Mouse (Mus musculus) left cerebral cortex, postnatal 4 days (tissue): ENCODE data around the gene Ano2. TPM values are rescaled to one million over a fixed set of nuclear protein-coding genes. Genes with fewer than 3 reads are reported as not detected.
A peak's percentile ranks its signal among the peaks of the same experiment; 100 is the strongest.

Experiments
- DNase-seq: peaks from one replicate; pipeline ENCODE4 v3.0.0-alpha.2; 2022
- intact Hi-C: fragments of 180-260 bp; cut with DNase I; formaldehyde crosslinking; loops from one replicate; pipeline ENCODE4 v1.15.1; 2025
- total RNA-seq, 2 experiments: library from RNA; stranded (reverse); gene quantifications; 2 replicates each; pipeline ENCODE4 v1.2.3; 2021

Gene Ano2
- under 1 TPM; 0.83 to 0.86 TPM for total RNA-seq

GRCm38 (mm10) chr6:125690057-125690703 is at the start of gene Ano2:
Gene Ano2, plus strand, starts transcription at chr6:125690419.
- peak; percentile 65 for DNase-seq
- intact Hi-C loops: no loop called here

- DNase-seq: no peak
- intact Hi-C loops: no loop called here
These were observed 49.7 kb upstream of the Ano2 start for GRCm38 (mm10) chr6:125640486-125640885.

GRCm38 (mm10) chr6:125641146-125641545 is 49.1 kb upstream of the Ano2 start:
- no peak for DNase-seq
- intact Hi-C loops: no loop called here

- DNase-seq: peak; percentile 25
- intact Hi-C loops: no loop called here
These were observed 41.3 kb upstream of the Ano2 start for GRCm38 (mm10) chr6:125648964-125649363.

- DNase-seq: no peak
- intact Hi-C loops: no loop called here
These were observed 38.9 kb upstream of the Ano2 start for GRCm38 (mm10) chr6:125651335-125651734.

- intact Hi-C loops: no loop called here
- DNase-seq: no peak
These were observed 36.8 kb upstream of the Ano2 start for GRCm38 (mm10) chr6:125653416-125653815.

- DNase-seq: peak; percentile 10
- intact Hi-C loops: no loop called here
These were observed 33.3 kb upstream of the Ano2 start for GRCm38 (mm10) chr6:125656921-125657320.

GRCm38 (mm10) chr6:125657966-125658365 is 32.3 kb upstream of the Ano2 start:
- DNase-seq: no peak
- intact Hi-C loops: no loop called here

- DNase-seq: peak; percentile 81
- intact Hi-C loops: loop anchor here (5.0 kb wide), 1 partner anchor 39 kb away; no protein-coding TSS in a partner anchor
These were observed 28.9 kb upstream of the Ano2 start for GRCm38 (mm10) chr6:125661106-125661877.

- DNase-seq: no peak
- intact Hi-C loops: loop anchor here (5.0 kb wide), 1 partner anchor 42 kb away; no protein-coding TSS in a partner anchor
These were observed 26.3 kb upstream of the Ano2 start for GRCm38 (mm10) chr6:125663906-125664305.

GRCm38 (mm10) chr6:125671835-125672234 is 18.4 kb upstream of the Ano2 start:
- intact Hi-C loops: no loop called here

GRCm38 (mm10) chr6:125678492-125678891 is 11.7 kb upstream of the Ano2 start:
- no peak for DNase-seq
- intact Hi-C loops: no loop called here

More at GRCm38 (mm10) chr6:125671835-125672234, 18.4 kb upstream of the Ano2 start:
- DNase-seq: no peak

GRCm38 (mm10) chr6:125680613-125681012 is 9.6 kb upstream of the Ano2 start:
- DNase-seq: no peak
- intact Hi-C loops: no loop called here

- no peak for DNase-seq
These were observed 4.8 kb upstream of the Ano2 start for GRCm38 (mm10) chr6:125685420-125685819.

GRCm38 (mm10) chr6:125687986-125688385 is 2.2 kb upstream of the Ano2 start:
- DNase-seq: no peak
- intact Hi-C loops: no loop called here

More at GRCm38 (mm10) chr6:125685420-125685819, 4.8 kb upstream of the Ano2 start:
- intact Hi-C loops: no loop called here

GRCm38 (mm10) chr6:125701146-125701545 is 10.9 kb downstream of the Ano2 start:
- no peak for DNase-seq
- intact Hi-C loops: no loop called here

GRCm38 (mm10) chr6:125711261-125711660 is 21.0 kb downstream of the Ano2 start:
- intact Hi-C loops: no loop called here
- DNase-seq: no peak

GRCm38 (mm10) chr6:125726408-125726807 is 36.2 kb downstream of the Ano2 start:
- intact Hi-C loops: no loop called here
- no peak for DNase-seq

- peak; percentile 66 for DNase-seq
- intact Hi-C loops: no loop called here
These were observed 37.3 kb downstream of the Ano2 start for GRCm38 (mm10) chr6:125727484-125727911.

- intact Hi-C loops: no loop called here
- DNase-seq: no peak
These were observed 39.3 kb downstream of the Ano2 start for GRCm38 (mm10) chr6:125729471-125729870.

GRCm38 (mm10) chr6:125729986-125730535 is 39.8 kb downstream of the Ano2 start:
- peak; percentile 43 for DNase-seq
- intact Hi-C loops: no loop called here
